Mouse (Mus musculus) embryonic fibroblast, embryonic 13.5 days (primary cell): ENCODE results near the gene Fgr.

Source experiments
- CTCF ChIP-seq: IDR thresholded peaks from 2 replicates; pipeline ENCODE4 v1.5.1; 2011; ENCODE audit warnings: mild to moderate bottlenecking, control low read depth, low read length, moderate library complexity, borderline replicate concordance; ENCODE audit not compliant: insufficient read depth
- POLR2A ChIP-seq: IDR thresholded peaks from 2 replicates; pipeline ENCODE4 v1.6.1; 2011; ENCODE audit warnings: low read depth, mild to moderate bottlenecking, control low read depth, low read length, moderate library complexity

GRCm38 (mm10) chr4:132981621-132982020, 7.7 kb downstream of the Fgr start:
- TF ChIP-seq POLR2A (no peak), CTCF (no peak)
